Mouse (Mus musculus): ENCODE measurements at regions not wholly inside any gene's neighbourhood (a gene's known extent, or its start where the extent isn't known, plus 50 kb on each side); places are given as distances from the start of the nearest gene placed in this dataset.

- no peak for DNase-seq (ENCODE audit: low read depth)
Measured at GRCm38 (mm10) chr15:97459606-97460359, 212.7 kb upstream of the Amigo2 start.

- DNase-seq (ENCODE audit: low read depth): no peak
Measured at GRCm38 (mm10) chr15:97458748-97459221, 211.7 kb upstream of the Amigo2 start.

GRCm38 (mm10) chr15:97458139-97458747 is 211.2 kb upstream of the Amigo2 start:
- no peak for DNase-seq (ENCODE audit: low read depth)

GRCm38 (mm10) chr15:97457468-97457867 is 210.4 kb upstream of the Amigo2 start:
- DNase-seq (ENCODE audit: low read depth): no peak

- DNase-seq (ENCODE audit: low read depth): no peak
Measured at GRCm38 (mm10) chr15:97456991-97457390, 209.9 kb upstream of the Amigo2 start.

GRCm38 (mm10) chr15:97455672-97456071 is 208.6 kb upstream of the Amigo2 start:
- no peak for DNase-seq (ENCODE audit: low read depth)

- DNase-seq (ENCODE audit: low read depth): no peak
Measured at GRCm38 (mm10) chr15:97449724-97450123, 202.6 kb upstream of the Amigo2 start.

- no peak for DNase-seq (ENCODE audit: low read depth)
Measured at GRCm38 (mm10) chr15:97449001-97449400, 201.9 kb upstream of the Amigo2 start.

GRCm38 (mm10) chr15:97448243-97448880 is 201.3 kb upstream of the Amigo2 start:
- no peak for DNase-seq (ENCODE audit: low read depth)

GRCm38 (mm10) chr15:97446181-97446580 is 199.1 kb upstream of the Amigo2 start:
- DNase-seq (ENCODE audit: low read depth): no peak

- no peak for DNase-seq (ENCODE audit: low read depth)
Measured at GRCm38 (mm10) chr15:97438235-97438760, 191.2 kb upstream of the Amigo2 start.

Measured in c-Kit-positive CD71-negative TER-119-negative erythroid progenitor cells, embryonic 14.5 days (primary cell).